Mouse (Mus musculus): Measurements from ENCODE around the gene Col12a1.

The Col12a1 gene

GRCm38 (mm10) chr9:79718481-79719370 lies at the start of gene Col12a1:
Col12a1 (minus strand) TSS chr9:79718831.
- peak; percentile 74 for DNase-seq (ENCODE audit: low read depth, low spot score)

GRCm38 (mm10) chr9:79766991-79767545 lies 48.4 kb upstream of the Col12a1 start:
- DNase-seq (ENCODE audit: low read depth, low spot score): no peak

GRCm38 (mm10) chr9:79765329-79765728 lies 46.7 kb upstream of the Col12a1 start:
- no peak for DNase-seq (ENCODE audit: low read depth, low spot score)

GRCm38 (mm10) chr9:79762519-79762918 lies 43.9 kb upstream of the Col12a1 start:
- DNase-seq (ENCODE audit: low read depth, low spot score): no peak

GRCm38 (mm10) chr9:79760076-79760475 lies 41.4 kb upstream of the Col12a1 start:
- no peak for DNase-seq (ENCODE audit: low read depth, low spot score)

GRCm38 (mm10) chr9:79759385-79760005 lies 40.9 kb upstream of the Col12a1 start, which contains the start of gene Cox7a2:
Cox7a2 (minus strand) TSS chr9:79759878.
- peak; percentile 98 for DNase-seq (ENCODE audit: low read depth, low spot score)

GRCm38 (mm10) chr9:79755311-79755710 lies 36.7 kb upstream of the Col12a1 start:
- DNase-seq (ENCODE audit: low read depth, low spot score): no peak

- peak; percentile 80 for DNase-seq (ENCODE audit: low read depth, low spot score)
Measured at GRCm38 (mm10) chr9:79751846-79752245, 33.2 kb upstream of the Col12a1 start.

GRCm38 (mm10) chr9:79750709-79751108 lies 32.1 kb upstream of the Col12a1 start:
- DNase-seq (ENCODE audit: low read depth, low spot score): no peak

- DNase-seq (ENCODE audit: low read depth, low spot score): peak; percentile 90
Measured at GRCm38 (mm10) chr9:79745036-79745435, 26.4 kb upstream of the Col12a1 start.

- no peak for DNase-seq (ENCODE audit: low read depth, low spot score)
Measured at GRCm38 (mm10) chr9:79735608-79736007, 17.0 kb upstream of the Col12a1 start.

GRCm38 (mm10) chr9:79730301-79730700 lies 11.7 kb upstream of the Col12a1 start:
- DNase-seq (ENCODE audit: low read depth, low spot score): no peak

- DNase-seq (ENCODE audit: low read depth, low spot score): peak; percentile 73
Measured at GRCm38 (mm10) chr9:79723090-79723489, 4.5 kb upstream of the Col12a1 start.

GRCm38 (mm10) chr9:79721056-79721455 lies 2.4 kb upstream of the Col12a1 start:
- peak; percentile 62 for DNase-seq (ENCODE audit: low read depth, low spot score)

GRCm38 (mm10) chr9:79720143-79720542 lies 1.5 kb upstream of the Col12a1 start:
- DNase-seq (ENCODE audit: low read depth, low spot score): peak; percentile 19

- DNase-seq (ENCODE audit: low read depth, low spot score): peak; percentile 53
Measured at GRCm38 (mm10) chr9:79719451-79719850, 820 bp upstream of the Col12a1 start.

- DNase-seq (ENCODE audit: low read depth, low spot score): no peak
Measured at GRCm38 (mm10) chr9:79717836-79718475, 675 bp downstream of the Col12a1 start.

GRCm38 (mm10) chr9:79716909-79717835 lies 1.5 kb downstream of the Col12a1 start:
- peak; percentile 52 for DNase-seq (ENCODE audit: low read depth, low spot score)

- no peak for DNase-seq (ENCODE audit: low read depth, low spot score)
Measured at GRCm38 (mm10) chr9:79716496-79716895, 2.1 kb downstream of the Col12a1 start.

GRCm38 (mm10) chr9:79714471-79715045 lies 4.1 kb downstream of the Col12a1 start:
- peak; percentile 59 for DNase-seq (ENCODE audit: low read depth, low spot score)
